Mouse (Mus musculus) naive thymus-derived CD4-positive, alpha-beta T cell, adult 2 months (primary cell): ENCODE results near the gene Synpo2l.

Source experiments
- DNase-seq: peaks from one replicate; pipeline ENCODE4 v3.0.0-alpha.2; 2011; ENCODE audit warnings: low read depth

Gene Synpo2l

DNA sequence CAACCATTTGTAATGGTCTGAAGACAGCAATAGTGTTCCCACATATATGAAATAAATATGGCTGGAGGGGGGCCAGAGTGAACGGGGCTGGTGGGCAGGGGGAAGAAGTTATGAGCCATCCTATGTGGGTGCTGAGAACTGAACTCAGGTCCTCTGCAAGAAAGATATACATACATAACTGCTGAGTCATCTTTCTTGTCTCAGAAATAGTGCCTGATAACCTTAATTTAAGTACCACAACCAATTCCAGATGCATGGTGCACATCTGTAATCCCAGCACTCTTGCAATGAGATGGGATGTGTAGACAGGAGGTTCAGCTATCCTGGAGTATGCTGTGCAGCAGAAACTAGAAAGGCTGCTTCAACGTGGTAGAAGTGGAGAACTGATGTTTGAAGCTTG lies 13.6 kb upstream of the Synpo2l start:
- DNase-seq, result peak; percentile 27

DNA sequence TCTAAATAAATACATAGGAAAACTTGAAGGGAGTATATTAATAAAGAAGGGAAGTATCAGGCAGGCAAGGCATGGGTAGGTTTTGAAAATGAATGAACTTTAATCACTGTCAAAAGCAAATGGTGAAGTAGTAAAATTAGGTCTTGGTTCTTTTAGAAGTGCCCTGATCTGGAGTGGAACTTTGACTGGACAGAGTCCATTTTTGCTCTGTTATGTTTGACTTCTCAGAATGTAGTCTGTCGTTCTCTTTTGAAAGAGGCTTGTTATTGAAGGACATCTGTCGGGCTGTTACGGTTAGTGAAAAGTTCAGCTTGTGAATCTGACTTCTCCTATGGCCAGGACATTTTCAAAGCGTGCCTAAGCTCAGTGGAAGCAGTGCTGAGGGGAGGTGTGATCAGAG lies 9.8 kb upstream of the Synpo2l start:
- no peak for DNase-seq

DNA sequence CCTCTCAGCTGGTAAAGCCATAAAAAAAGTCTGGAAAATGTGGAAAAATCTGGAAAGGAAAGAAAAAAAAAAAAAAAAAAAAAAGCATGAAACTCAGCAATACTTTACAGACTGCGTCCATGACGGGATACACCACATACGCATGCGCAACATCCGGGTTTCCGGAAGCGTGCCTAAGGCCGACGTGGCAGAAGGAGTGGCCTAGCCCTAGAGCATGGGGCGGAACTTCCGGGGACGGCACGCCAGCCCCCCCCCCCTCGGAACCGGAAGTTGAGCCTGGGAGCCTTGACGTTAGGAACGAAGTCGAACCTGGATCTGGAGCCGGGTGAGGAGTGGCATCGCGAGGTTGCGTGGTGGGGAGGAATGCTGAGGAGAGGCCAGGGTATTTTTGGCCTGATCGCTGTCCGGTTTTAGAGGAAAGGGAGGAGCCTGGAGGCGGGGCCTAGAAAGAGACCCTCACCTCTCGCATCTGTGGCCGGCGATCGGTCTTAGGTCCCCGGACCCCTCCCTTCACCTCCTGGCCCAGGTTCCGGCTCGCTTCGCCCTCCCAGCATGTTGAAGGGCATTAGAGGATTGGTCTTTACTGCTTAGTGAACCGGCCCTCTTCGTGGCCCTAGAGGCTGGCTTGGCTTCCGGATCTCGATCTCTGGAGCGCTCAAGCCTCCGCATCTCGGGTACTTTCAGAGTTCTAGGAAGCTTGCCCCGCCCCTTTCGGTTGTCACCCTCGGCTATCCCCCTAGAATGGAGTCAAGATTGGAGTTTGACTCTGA lies 6.1 kb upstream of the Synpo2l start, which contains the start of gene Sec24c:
Gene Sec24c (plus strand): TSS at position 245 of the 770 bp plus-strand sequence.
- peak; percentile 99 for DNase-seq

DNA sequence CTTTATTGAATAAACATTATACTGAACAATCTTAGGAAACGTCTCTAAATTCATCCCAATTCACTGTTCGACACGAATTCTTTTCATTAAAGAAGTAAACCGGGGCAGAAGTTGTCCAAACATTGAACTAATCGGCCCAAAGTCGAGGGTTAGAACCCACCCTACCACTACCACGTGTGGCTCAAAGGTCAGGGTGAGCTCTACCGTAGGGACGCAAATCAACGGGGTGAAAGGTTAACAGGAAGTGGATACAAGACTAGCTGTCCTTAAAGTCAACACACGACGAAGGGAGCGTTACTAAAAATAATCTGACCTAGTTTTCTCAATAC lies 5.5 kb upstream of the Synpo2l start:
- DNase-seq, result no peak

DNA sequence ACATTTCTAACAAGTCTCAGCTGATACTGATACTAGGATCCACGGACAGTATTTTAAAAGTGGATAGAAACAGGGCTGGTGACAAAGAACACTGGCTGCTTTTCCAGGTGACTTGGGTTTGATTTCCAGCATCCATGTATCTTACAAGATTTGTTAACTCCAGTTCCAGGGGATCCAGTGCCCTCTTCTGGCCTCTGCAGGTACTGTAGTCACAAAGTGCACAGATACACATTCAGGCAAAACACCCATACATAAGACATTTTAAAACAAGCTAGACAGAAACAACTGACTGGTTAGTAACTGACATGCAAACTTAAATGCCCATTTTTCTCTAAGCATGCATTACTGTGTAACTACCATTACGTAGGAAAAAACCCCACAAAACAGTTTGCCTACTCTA lies 4.8 kb upstream of the Synpo2l start:
- DNase-seq, result peak; percentile 70

DNA sequence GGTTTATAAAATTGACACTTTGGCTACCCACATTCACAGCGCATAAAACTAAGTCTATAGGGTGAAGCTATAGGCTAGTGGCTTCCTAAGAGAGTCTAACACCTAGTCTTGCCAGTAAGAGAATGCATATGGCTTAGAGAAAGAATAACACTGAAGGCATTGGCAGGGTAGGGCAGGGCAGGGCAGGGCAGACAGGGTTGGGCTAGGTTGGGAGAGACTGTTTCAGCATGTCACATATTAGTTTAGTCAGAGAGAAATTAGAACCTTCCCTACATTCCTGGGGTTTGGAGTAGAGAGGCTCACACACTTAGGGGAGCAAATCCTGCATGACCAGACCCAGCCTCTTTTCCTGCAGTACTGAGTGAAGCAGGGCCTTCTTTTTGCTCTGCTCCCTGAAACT lies 685 bp downstream of the Synpo2l start:
- no peak for DNase-seq

DNA sequence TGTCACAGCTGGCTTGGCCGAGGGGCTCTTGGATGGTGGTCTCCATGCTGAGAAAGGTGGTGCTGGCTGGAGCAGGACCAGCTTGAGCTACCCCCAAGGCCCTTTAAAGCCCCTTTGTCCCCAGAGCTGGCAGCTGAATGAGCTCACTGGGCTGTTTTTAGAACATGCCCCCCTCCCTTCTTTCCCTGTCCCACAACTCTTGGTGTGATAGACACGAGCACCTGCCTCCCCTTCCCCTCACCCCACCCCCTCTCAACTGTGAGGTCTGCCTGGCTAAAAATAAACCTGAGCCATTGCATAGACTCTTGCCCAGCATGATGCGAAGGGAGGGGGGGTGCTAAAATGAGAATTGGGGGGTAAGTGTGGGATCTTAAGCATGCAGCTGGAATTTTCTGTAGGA lies 3.7 kb downstream of the Synpo2l start:
- no peak for DNase-seq

DNA sequence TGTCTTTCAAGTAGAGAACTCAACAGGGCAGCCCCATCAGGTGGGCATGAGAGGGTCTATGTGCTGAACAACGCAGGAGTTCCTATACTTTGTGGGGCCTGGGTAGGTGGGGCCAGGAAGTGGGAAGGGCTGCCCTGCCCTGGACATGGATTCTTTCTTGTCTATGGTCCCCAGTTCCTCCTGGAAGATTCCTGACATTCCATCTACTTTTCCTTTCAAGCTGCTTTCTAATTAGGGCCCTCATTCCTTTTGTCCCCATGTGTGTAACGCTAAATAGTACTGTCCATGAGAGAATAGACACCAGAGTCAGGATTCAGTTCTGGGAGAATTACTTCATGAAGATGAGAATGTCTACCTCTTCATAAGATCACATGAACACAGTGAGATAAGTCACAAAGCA lies 4.6 kb downstream of the Synpo2l start:
- no peak for DNase-seq

DNA sequence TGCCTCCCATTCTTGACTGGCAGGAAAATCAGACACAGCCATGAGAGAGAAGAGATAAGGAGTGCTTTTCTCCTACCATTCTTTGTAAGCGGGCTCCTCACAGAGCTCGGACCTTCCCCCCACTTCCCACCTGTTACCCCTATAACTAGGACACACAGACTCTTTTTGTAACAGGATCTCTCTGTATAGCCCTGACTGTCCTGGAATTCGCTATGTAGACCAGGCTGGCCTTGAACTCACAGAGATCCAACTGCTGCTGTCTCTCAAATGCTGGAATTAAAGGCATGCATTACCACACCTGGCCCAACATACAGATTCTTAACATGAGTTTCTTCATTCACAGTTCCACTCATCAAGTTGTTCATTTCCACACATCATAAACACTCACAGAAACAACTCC lies 5.4 kb downstream of the Synpo2l start:
- DNase-seq, result no peak

DNA sequence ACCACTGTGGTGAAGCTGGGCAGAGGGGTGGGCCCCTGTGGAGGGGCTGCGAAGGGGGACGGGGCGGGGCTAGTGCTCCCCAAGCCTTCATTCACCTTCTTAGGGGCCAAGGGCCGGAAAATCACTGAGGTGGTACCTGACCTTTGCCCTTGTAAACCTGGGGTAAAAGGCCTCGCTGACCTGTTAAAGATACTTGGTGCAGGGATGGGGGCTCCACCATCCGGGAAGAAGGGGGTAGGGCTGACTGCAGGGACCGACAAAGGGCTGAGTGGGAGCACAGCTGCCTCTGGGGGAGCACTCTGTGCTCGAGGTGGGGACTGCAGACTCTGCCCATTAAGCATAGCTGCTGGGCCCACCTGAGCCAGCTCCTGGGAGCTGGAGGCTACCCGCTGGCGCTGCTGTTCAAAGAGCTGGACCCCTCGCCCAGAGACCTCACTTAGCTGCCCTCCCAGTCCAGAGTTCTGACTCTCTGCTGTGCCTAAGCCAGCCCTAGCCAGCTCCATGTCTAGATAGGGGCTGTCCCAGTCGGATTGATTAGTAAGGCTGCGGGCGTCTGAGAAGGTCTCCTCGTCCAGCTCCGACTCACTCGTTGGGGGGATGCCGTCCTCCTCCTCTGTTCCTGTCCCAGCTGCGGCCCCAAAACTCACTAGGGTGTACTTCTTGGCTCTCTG lies 6.4 kb downstream of the Synpo2l start:
- DNase-seq, result no peak

DNA sequence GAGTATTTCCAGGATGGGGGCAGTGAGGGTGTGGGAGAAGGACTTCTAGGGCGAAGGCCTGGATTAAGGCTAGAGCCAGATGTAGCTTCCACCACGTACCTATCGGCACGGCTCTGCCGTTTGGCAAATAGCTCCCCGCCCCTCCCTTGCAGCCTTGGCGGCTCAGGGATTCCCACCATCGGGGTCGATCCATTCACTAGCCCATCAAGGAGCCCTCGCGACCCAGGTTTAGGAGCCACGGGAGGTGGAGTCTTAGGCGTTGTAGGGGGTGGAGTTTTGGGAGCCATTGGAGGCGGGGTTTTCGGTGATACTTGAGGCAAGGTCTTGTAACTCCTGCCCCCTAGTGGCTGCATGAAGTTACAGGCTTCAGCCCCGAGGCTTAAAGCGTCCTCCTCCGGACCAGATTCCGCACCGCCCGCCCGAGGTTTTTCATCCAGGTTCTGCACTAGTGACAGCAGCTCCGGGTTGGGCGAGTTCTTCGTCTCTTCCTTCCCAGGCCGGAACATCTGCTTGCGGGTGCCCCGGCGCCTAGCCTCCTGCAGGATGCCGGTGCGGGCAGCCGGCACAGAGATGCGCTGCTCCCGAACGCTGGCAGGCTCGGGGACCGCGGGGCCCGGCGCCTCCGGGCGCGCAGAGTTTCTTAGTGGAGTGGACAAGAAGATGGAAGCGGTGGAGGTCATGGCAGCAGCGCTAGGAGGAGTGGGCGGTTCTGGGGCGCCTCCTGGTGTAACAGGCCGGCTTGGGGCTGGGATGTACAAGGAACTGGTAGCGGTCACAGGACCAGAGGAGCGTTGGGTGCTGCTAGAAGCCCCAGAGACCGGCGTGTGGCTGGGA lies 7.1 kb downstream of the Synpo2l start:
- peak; percentile 97 for DNase-seq

DNA sequence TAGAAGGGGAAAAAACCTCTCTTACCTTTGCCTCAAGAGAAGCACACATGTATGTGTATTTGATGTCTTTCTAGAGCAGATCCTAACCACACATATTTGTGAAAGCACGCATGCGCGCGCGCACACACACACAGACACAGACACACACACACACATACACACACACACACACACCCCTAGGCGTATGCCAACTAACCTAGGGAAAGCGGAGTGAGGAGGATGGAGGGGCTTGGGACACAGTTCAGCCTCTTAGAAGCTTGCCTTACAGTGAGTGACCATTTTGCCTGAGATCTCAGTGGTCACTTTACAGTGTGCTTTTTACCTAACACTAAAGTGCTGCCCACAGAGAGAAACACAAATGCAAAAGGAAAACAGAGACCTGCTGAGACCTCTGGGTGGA lies 8.5 kb downstream of the Synpo2l start:
- no peak for DNase-seq

DNA sequence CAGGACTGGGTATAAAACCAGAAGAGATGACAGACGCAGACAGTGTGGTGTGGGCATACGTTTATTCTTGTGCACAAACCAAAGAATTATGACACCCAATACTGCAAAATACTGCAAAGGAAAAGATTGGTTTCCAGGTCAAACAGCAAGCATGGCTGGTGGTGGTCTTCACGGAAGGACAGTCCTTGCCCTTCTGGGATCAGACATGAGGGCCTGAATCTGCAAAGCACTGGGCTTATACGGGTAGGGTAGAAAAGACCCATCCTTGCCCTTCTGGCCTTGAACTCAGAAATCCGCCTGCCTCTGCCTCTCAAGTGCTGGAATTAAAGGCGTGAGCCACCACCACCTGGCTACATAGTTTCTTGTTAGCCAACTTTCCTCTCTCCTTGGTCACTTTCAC lies 9.3 kb downstream of the Synpo2l start:
- no peak for DNase-seq

DNA sequence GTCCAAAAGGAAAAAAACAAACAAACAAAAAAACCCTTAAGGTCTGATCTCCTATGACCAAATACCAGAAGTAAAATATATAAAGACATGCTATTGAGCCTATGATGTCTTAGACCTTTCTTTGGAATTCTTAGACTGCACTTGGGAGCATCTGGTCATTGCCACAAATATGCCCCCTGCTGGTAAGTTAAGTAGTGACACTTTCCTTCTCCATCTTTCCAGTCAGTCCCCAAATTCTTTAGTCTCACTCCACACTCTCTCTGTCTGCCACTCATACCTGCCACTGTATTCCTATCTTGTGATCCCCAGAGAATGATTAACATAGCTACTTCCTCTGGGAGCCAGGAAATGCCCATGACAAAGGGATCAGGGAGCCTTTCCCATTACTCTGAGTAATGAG lies 9.8 kb downstream of the Synpo2l start:
- peak; percentile 74 for DNase-seq

DNA sequence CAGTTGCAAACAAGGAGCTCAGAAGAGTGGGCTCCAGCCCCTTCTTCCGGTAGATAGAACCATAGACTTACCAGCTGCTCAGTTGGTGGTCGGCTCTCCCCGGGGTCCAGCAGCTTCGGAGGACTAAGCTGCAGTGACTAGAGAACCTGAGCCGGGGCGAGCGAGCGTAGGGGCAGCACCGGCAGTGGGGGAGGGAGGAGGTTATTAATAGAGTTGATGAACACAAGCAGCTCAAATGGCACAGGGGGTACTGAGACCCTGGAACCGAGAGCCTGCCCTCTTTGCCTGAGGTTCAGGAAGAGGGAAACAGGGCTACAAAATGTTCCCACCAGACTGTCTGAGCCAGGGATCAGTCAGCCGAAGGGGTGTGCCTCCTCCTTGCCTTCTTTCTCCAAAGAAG lies 11.8 kb downstream of the Synpo2l start, which contains the start of gene Myoz1:
Gene Myoz1 (minus strand): TSS at position 180 of the 400 bp plus-strand sequence.
- no peak for DNase-seq

DNA sequence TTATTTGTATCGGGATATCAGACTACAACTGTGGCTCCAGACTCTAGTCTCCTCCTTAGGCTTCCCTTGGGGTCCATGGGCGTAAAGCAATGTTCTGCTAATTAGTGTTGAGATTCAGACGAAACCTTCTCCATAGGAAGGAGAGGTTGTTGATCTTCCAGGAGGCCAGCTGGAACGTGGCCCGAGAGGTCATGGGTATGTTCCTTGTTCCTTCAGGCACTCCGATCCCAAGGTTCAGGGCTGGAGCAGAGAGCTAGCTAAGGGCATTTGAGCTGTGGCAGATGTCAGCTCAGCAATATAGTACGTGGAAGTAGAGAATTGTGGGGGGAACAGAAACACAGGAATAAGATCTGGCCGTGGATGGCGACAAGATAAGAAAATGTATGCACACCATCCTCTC lies 12.4 kb downstream of the Synpo2l start:
- DNase-seq, result no peak

DNA sequence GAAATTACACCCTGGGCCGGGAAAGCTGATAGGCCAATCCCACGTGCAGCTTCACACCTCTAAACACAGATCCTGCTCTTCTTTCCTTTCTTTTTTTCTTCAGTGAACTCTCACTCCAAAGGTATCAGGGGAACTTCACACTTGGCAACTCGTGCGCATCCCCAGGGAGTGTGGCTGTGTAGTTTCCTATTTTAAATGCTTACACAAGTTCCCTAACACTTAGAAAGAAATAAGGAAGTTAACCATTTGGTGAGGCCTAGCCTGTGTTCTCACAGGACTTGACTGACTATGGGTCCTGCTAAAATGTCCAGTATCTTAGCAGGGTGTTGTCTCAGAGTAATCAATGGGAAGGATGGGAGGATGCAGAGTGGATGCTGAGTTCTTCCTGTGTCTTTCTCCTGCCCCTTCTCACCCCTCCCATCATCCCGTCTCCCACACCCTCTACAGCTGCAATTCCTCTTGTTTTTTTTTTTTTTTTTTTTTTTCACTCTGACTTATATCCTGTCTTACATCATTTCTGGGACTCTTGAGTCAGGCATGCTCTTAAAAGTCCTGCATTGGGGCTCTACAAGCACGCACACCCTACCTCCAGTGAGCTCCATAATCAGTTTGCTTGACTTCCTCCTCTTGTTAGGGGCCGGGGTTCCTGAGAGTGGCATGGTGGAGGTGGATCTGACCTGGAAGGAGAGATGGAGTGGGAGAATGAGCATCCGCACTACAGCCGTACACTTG lies 13.3 kb downstream of the Synpo2l start:
- no peak for DNase-seq

DNA sequence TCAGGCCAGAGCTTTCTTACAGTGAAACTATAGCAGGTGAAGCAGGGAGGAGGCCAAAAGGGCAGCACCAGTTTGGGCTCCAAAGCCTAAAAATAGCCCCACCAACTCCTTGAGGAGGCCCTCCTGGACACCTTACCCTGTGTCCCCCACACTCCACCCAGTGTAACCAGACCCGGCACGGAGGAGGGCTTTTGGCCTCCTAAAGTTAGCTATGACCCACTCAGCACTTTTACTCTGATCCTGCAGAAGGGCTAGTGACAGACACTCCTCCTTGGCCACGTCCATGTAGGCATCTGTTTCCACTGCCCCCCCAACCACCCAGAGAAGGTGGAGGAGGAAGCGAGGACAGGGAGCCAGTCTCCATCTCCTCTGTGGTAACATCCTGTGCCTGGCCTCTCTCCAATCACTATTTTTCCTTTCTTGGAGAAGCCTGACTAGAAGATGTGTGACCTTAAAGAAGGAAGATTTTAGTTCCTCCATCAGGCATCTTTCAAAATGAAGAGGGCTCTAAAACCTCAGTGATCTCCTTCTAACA lies 16.4 kb downstream of the Synpo2l start:
- DNase-seq, result no peak

DNA sequence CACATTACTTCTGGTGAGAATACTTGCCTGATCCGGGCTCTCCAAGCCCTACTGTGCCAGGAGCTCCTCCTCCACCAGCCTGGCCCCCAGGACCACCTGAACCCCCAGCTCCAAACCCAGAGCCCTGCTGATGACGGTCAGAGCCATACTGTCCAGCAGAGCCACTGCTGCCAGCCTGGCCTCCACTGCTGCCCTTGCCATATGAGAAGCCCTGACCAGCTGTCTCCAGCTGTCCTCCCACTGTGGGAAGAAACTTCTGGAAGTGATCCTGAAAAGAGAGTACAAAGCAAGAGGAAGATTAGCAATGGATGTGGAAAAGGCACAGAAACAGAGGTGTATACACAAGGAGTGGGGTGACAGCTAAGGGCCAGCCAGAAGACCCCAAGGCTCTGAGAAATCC lies 17.2 kb downstream of the Synpo2l start:
- DNase-seq, result no peak

DNA sequence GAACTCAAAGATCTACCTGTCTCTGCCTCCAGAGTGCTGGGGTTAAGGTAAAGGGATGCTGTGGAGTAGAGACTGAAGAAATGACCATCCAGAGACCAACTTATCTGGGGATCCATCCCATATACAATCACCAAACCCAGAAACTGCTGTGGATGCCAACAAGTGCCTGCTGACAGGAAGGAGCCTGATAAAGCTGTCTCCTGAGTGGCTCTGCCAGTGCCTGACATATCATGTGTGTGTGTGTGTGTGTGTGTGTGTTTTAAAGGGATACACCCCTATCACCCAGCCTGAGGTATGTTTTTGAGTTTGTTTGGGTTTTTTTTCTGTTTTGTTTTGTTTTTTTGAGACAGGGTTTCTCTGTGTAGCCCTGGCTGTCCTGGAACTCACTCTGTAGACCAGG lies 21.8 kb downstream of the Synpo2l start:
- DNase-seq, result no peak

DNA sequence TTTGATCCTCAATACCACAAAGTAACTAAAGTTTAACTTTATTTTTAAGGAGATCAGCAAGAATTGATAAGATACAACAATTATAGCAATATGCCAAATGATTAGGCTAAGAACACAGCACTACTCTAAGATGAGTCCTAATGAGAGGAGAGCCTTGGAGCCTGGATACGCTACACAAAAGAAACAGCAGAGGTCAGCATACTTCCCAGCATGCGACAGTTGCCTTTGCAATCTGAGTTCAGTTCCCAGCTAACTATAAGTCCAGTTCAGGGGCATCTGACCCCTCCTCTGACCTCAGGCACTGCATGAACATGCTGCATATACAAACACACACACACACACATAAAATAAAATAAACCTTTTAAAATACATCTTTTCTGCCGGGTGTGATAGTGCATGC lies 22.6 kb downstream of the Synpo2l start:
- no peak for DNase-seq

DNA sequence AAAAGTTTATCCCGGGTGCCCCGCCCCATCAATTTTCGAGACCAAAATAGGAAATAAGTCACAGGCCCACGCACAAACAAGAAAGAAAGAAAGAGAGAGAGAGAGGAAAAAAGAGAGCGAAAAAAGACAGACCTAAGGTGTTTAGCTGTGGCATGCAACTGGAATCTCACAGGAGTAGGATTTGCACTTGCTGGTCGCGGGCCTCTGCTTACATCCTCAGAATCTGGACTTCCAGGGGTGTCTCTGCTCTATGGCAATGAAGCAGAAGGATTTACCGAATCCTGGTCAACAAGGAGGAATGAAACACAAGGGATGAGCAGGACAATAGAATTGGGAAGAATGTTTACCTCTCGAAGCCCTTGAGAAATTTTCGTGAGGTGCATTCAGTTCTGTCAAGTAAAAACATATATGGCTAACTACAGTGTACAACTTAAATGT lies 26.7 kb downstream of the Synpo2l start:
- DNase-seq, result no peak
